Mouse (Mus musculus) liver, adult 2 months (tissue): ENCODE measurements at regions not wholly inside any gene's neighbourhood (a gene's known extent, or its start where the extent isn't known, plus 50 kb on each side); places are given as distances from the start of the nearest gene placed in this dataset.

Experiments
- DNase-seq: peaks from one replicate; pipeline ENCODE4 v3.0.0-alpha.2; 2011; ENCODE audit warnings: low read depth, low spot score; ENCODE audit errors: extremely low read depth
- H3K27ac ChIP-seq: fragments of 200-500 bp; replicated peaks from 2 replicates; pipeline ENCODE4 v1.5.1; 2012; ENCODE audit warnings: low read depth, mild to moderate bottlenecking, control low read depth, inconsistent platforms, low read length; ENCODE audit not compliant: insufficient read depth
- H3K27me3 ChIP-seq: fragments of 200-500 bp; 2 replicates; pipeline ENCODE4 v1.6.1; 2012; ENCODE audit warnings: mild to moderate bottlenecking, moderate library complexity, low read length, inconsistent platforms; ENCODE audit not compliant: control insufficient read depth, insufficient read depth
- H3K36me3 ChIP-seq: fragments of 200-500 bp; 2 replicates; pipeline ENCODE4 v1.6.1; 2012; ENCODE audit warnings: low read length, inconsistent platforms; ENCODE audit not compliant: control insufficient read depth, insufficient read depth
- H3K4me1 ChIP-seq: fragments of 200-500 bp; 2 replicates; pipeline ENCODE4 v1.6.1; 2011; ENCODE audit warnings: low read length; ENCODE audit not compliant: control insufficient read depth, insufficient read depth
- H3K4me3 ChIP-seq: fragments of 200-500 bp; 2 replicates; pipeline ENCODE4 v1.5.1; 2011; ENCODE audit warnings: low read depth, mild to moderate bottlenecking, control low read depth, low read length, moderate library complexity; ENCODE audit not compliant: insufficient read depth
- H3K79me2 ChIP-seq: fragments of 200-500 bp; 2 replicates; pipeline ENCODE4 v1.6.1; 2012; ENCODE audit warnings: inconsistent platforms, mild to moderate bottlenecking, low read length, moderate library complexity; ENCODE audit not compliant: control insufficient read depth, insufficient read depth
- H3K9ac ChIP-seq: fragments of 200-500 bp; 2 replicates; pipeline ENCODE4 v1.6.1; 2012; ENCODE audit warnings: low read depth, mild to moderate bottlenecking, control low read depth, inconsistent platforms, low read length
- CTCF ChIP-seq: fragments of 200-500 bp; IDR thresholded peaks from 2 replicates; pipeline ENCODE4 v1.5.1; 2011; ENCODE audit warnings: low read depth, low read length, control low read depth
- POLR2A ChIP-seq: fragments of 200-500 bp; IDR thresholded peaks from 2 replicates; pipeline ENCODE4 v1.6.1; 2011; ENCODE audit warnings: low read length, control low read depth; ENCODE audit not compliant: insufficient read depth; ENCODE audit errors: extremely low read depth
- WGBS: fragments of 180-500 bp; shearing (Covaris S2); methylation state at CpG from one replicate; pipeline ENCODE4 v1.1.7; 2018; 5-methylcytosine and 5-hydroxymethylcytosine counted together

DNA sequence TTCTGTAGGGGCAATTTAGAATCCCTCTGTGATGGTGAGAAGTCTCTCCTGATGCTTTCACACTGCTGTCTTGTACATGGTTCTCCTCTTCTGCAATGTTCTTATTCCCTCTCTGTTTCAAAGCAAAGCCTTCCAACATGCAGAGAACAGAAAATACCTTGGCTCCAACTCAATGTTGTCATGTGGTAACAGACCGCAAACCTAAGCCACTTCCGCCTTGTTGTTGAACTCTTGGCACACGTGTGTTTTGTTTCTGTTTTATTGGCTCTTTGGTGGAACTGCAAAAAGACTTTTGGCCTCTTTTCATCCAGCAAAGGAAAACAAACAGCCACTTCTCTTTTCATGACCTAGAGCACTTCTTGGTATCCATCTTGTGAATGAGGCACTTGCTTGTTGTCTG lies 109.7 kb upstream of the Osr1 start:
- no peak for TF ChIP-seq CTCF
- TF ChIP-seq POLR2A = no peak

GRCm38 (mm10) chr12:9469655-9470470 lies 100.1 kb upstream of the Osr1 start:
- H3K4me3 ChIP-seq = no peak overlapping the region
- no peak overlapping the region for H3K27ac ChIP-seq
- H3K9ac ChIP-seq = no peak overlapping the region
- no peaks in the 10 kb centered on the region for H3K79me2 ChIP-seq
- H3K36me3 ChIP-seq = no peaks in the 10 kb centered on the region
- no peak for DNase-seq
- TF ChIP-seq CTCF (no peak), POLR2A (no peak)
- no peaks in the 10 kb centered on the region for H3K27me3 ChIP-seq
- 82% methylated on average over 3 of the region's 3 CpGs for WGBS
- H3K4me1 ChIP-seq = no peaks in the 10 kb centered on the region

More for the DNA sequence above, 109.7 kb upstream of the Osr1 start:
- Histone ChIP-seq H3K4me1 (no peaks in the 10 kb centered on the region), H3K36me3 (no peaks in the 10 kb centered on the region), H3K4me3 (no peak overlapping the region), H3K27ac (no peak overlapping the region), H3K79me2 (no peaks in the 10 kb centered on the region), H3K9ac (no peak overlapping the region), H3K27me3 (no peaks in the 10 kb centered on the region)
- no peak for DNase-seq
- WGBS = 72% methylated on average over 3 of the region's 3 CpGs

DNA sequence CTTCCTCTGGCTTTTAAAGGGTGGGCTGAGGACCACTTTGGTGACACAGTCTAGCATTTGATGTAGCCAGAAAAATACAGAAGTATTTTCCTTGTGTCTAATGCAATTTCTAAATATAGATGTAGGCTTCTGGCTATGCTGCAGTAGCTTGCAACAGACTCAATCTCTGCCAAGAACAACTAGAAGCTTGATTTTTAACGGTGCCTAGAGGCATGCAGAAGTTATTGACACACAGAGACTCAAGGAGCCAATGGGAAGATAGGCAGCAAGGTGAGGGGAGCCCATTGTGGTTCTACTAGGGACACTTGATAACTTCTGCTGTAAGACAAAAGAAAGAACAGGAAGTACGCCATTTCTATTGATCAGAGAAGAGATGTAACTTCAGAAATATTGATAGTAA lies 94.1 kb upstream of the Osr1 start:
- H3K27me3 ChIP-seq = no peaks in the 10 kb centered on the region
- 59% methylated on average over 2 of the region's 2 CpGs for WGBS

DNA sequence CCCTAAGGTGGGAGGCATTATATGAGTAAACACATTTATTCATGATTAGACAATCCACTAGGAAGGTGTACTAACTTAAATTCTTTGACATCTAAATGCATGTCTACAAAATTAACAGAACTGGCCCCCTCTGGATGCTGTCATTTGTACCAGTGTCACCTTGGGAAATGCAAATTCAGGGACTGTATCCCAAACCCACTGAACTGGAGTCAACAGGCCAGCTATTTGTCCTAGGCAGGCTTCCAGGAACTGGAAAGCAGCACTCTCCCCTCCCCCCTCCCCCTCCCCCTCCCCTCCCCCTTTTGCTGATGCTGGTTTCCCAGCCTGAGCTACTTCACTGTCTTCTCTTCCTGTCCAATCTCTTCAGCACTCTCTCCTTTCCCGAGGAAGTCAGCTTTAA lies 91.7 kb upstream of the Osr1 start:
- Histone ChIP-seq H3K4me3 (no peak overlapping the region), H3K4me1 (no peaks in the 10 kb centered on the region), H3K36me3 (no peaks in the 10 kb centered on the region), H3K9ac (no peak overlapping the region), H3K79me2 (no peaks in the 10 kb centered on the region), H3K27ac (no peak overlapping the region), H3K27me3 (no peaks in the 10 kb centered on the region)
- no peak for DNase-seq
- WGBS = 48% methylated on average over 1 of the region's 1 CpGs
- no peak for TF ChIP-seq POLR2A
- TF ChIP-seq CTCF = no peak

More for the DNA sequence above, 94.1 kb upstream of the Osr1 start:
- Histone ChIP-seq H3K36me3 (no peaks in the 10 kb centered on the region), H3K9ac (no peak overlapping the region), H3K4me1 (no peaks in the 10 kb centered on the region), H3K4me3 (no peak overlapping the region), H3K79me2 (no peaks in the 10 kb centered on the region), H3K27ac (no peak overlapping the region)
- TF ChIP-seq CTCF (no peak), POLR2A (no peak)
- DNase-seq = no peak

DNA sequence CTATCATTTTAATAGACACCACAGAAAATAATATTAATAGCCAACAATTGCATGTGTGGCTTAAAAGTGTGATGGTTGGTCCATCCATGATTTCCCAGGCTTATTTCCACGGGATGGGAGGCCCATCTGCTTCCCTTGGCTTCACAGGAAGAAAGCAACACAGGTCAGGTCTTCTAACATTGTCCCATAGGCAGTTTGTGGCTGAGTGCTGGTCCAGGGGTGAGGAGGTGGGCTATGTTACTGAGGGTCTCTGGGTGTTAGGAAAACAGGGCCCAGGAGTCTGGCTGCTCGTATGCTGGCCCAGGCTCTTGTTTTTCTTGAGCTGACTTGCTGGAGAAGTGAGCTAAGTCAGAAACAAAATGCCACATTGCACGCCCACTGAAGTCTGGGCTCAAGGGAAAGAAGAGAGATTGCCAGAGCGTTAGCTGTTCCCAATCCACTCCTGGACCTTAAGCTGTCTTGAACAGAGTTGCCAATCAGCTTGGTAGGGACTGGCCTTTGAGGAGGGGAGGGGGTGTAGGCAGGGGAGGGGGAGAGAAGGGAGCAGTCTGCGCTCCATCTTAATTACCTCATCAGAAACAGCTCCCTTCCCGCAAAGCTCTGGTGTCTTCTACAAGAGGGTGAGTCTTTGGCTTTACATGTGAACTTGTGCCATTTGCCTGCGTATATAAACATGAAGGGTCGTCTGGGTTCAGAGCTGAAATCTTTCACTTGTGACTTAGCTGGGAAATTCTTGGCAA lies 82.1 kb upstream of the Osr1 start:
- H3K27ac ChIP-seq = no peak overlapping the region
- no peak overlapping the region for H3K4me3 ChIP-seq
- 71% methylated on average over 8 of the region's 8 CpGs for WGBS
- TF ChIP-seq CTCF = no peak
- no peak for TF ChIP-seq POLR2A
- no peaks in the 10 kb centered on the region for H3K36me3 ChIP-seq
- no peaks in the 10 kb centered on the region for H3K79me2 ChIP-seq
- DNase-seq = no peak
- no peaks in the 10 kb centered on the region for H3K4me1 ChIP-seq
- H3K9ac ChIP-seq = no peak overlapping the region
- H3K27me3 ChIP-seq = no peaks in the 10 kb centered on the region

- Histone ChIP-seq H3K4me1 (no peaks in the 10 kb centered on the region), H3K79me2 (no peaks in the 10 kb centered on the region), H3K4me3 (no peak overlapping the region), H3K27ac (no peak overlapping the region), H3K9ac (no peak overlapping the region), H3K36me3 (no peaks in the 10 kb centered on the region), H3K27me3 (no peaks in the 10 kb centered on the region)
- WGBS = 86% methylated on average over 5 of the region's 5 CpGs
- TF ChIP-seq POLR2A = no peak
- TF ChIP-seq CTCF = no peak
- no peak for DNase-seq
Measured at GRCm38 (mm10) chr12:9513926-9514325, 56.0 kb upstream of the Osr1 start.
